Mouse (Mus musculus) liver, adult 2 months (tissue): ENCODE data around the gene Rnf17. TPM values are rescaled to one million over a fixed set of nuclear protein-coding genes. Genes with fewer than 3 reads are reported as not detected.

ENCODE experiments used
- DNase-seq: peaks from one replicate; pipeline ENCODE4 v3.0.0-alpha.2; 2011; ENCODE audit warnings: low read depth, low spot score; ENCODE audit errors: extremely low read depth
- H3K27ac ChIP-seq: fragments of 200-500 bp; replicated peaks from 2 replicates; pipeline ENCODE4 v1.5.1; 2012; ENCODE audit warnings: low read depth, mild to moderate bottlenecking, control low read depth, inconsistent platforms, low read length; ENCODE audit not compliant: insufficient read depth
- H3K27me3 ChIP-seq: fragments of 200-500 bp; 2 replicates; pipeline ENCODE4 v1.6.1; 2012; ENCODE audit warnings: mild to moderate bottlenecking, moderate library complexity, low read length, inconsistent platforms; ENCODE audit not compliant: control insufficient read depth, insufficient read depth
- H3K36me3 ChIP-seq: fragments of 200-500 bp; 2 replicates; pipeline ENCODE4 v1.6.1; 2012; ENCODE audit warnings: low read length, inconsistent platforms; ENCODE audit not compliant: control insufficient read depth, insufficient read depth
- H3K4me1 ChIP-seq: fragments of 200-500 bp; 2 replicates; pipeline ENCODE4 v1.6.1; 2011; ENCODE audit warnings: low read length; ENCODE audit not compliant: control insufficient read depth, insufficient read depth
- H3K4me3 ChIP-seq: fragments of 200-500 bp; 2 replicates; pipeline ENCODE4 v1.5.1; 2011; ENCODE audit warnings: low read depth, mild to moderate bottlenecking, control low read depth, low read length, moderate library complexity; ENCODE audit not compliant: insufficient read depth
- H3K79me2 ChIP-seq: fragments of 200-500 bp; 2 replicates; pipeline ENCODE4 v1.6.1; 2012; ENCODE audit warnings: inconsistent platforms, mild to moderate bottlenecking, low read length, moderate library complexity; ENCODE audit not compliant: control insufficient read depth, insufficient read depth
- H3K9ac ChIP-seq: fragments of 200-500 bp; 2 replicates; pipeline ENCODE4 v1.6.1; 2012; ENCODE audit warnings: low read depth, mild to moderate bottlenecking, control low read depth, inconsistent platforms, low read length
- CTCF ChIP-seq: fragments of 200-500 bp; IDR thresholded peaks from 2 replicates; pipeline ENCODE4 v1.5.1; 2011; ENCODE audit warnings: low read depth, low read length, control low read depth
- POLR2A ChIP-seq: fragments of 200-500 bp; IDR thresholded peaks from 2 replicates; pipeline ENCODE4 v1.6.1; 2011; ENCODE audit warnings: low read length, control low read depth; ENCODE audit not compliant: insufficient read depth; ENCODE audit errors: extremely low read depth
- WGBS: fragments of 180-500 bp; shearing (Covaris S2); methylation state at CpG from one replicate; pipeline ENCODE4 v1.1.7; 2018; 5-methylcytosine and 5-hydroxymethylcytosine counted together
- polyA plus RNA-seq: library from polyadenylated mRNA; depleted of rRNA; stranded (reverse); fragments of >200 nt; gene quantifications from 2 replicates; pipeline ENCODE4 v1.2.3, GENCODE M21; 2012
- total RNA-seq: library from RNA; depleted of rRNA; stranded (reverse); fragments of >200 nt; gene quantifications from 2 replicates; pipeline ENCODE4 v1.2.3, GENCODE M21; 2014

Gene Rnf17
- total and polyA plus RNA-seq, 2 experiments, result 0.18 TPM; not detected in 1

GRCm38 (mm10) chr14:56379336-56379735 lies 23.0 kb upstream of the Rnf17 start:
- WGBS, result 73% methylated on average over 9 of the region's 9 CpGs
- Histone ChIP-seq H3K27ac (no peak overlapping the region), H3K27me3 (no peaks in the 10 kb centered on the region), H3K79me2 (no peaks in the 10 kb centered on the region), H3K36me3 (no peaks in the 10 kb centered on the region), H3K9ac (no peak overlapping the region), H3K4me3 (no peak overlapping the region), H3K4me1 (no peaks in the 10 kb centered on the region)
- no peak for DNase-seq
- TF ChIP-seq CTCF (no peak), POLR2A (no peak)

GRCm38 (mm10) chr14:56382366-56382765 lies 20.0 kb upstream of the Rnf17 start:
- Histone ChIP-seq H3K27ac (no peak overlapping the region), H3K79me2 (no peaks in the 10 kb centered on the region), H3K27me3 (no peaks in the 10 kb centered on the region), H3K9ac (no peak overlapping the region), H3K4me3 (no peak overlapping the region), H3K4me1 (no peaks in the 10 kb centered on the region), H3K36me3 (no peaks in the 10 kb centered on the region)
- WGBS, result 71% methylated on average over 4 of the region's 4 CpGs
- TF ChIP-seq POLR2A, result no peak
- TF ChIP-seq CTCF, result no peak
- no peak for DNase-seq

GRCm38 (mm10) chr14:56390247-56390646 lies 12.1 kb upstream of the Rnf17 start:
- Histone ChIP-seq H3K79me2 (no peaks in the 10 kb centered on the region), H3K4me3 (no peak overlapping the region), H3K27ac (no peak overlapping the region), H3K27me3 (no peaks in the 10 kb centered on the region), H3K36me3 (no peaks in the 10 kb centered on the region), H3K4me1 (0 out of 2 replicates have a peak, but pooled peaks cover 1% of the 10 kb centered on the region), H3K9ac (no peak overlapping the region)
- TF ChIP-seq POLR2A (no peak), CTCF (no peak)
- no peak for DNase-seq
- WGBS, result 70% methylated on average over 3 of the region's 3 CpGs

GRCm38 (mm10) chr14:56393704-56394312 lies 8.6 kb upstream of the Rnf17 start:
- no peak overlapping the region for H3K4me3 ChIP-seq
- no peak for DNase-seq
- no peaks in the 10 kb centered on the region for H3K79me2 ChIP-seq
- WGBS, result 38% methylated on average over 2 of the region's 2 CpGs
- TF ChIP-seq CTCF, result no peak
- TF ChIP-seq POLR2A, result no peak
- H3K27ac ChIP-seq, result no peak overlapping the region
- H3K4me1 ChIP-seq, result 0 out of 2 replicates have a peak, but pooled peaks cover 1% of the 10 kb centered on the region
- H3K36me3 ChIP-seq, result no peaks in the 10 kb centered on the region
- no peaks in the 10 kb centered on the region for H3K27me3 ChIP-seq
- no peak overlapping the region for H3K9ac ChIP-seq

GRCm38 (mm10) chr14:56398001-56398400 lies 4.4 kb upstream of the Rnf17 start:
- no peaks in the 10 kb centered on the region for H3K36me3 ChIP-seq
- no peaks in the 10 kb centered on the region for H3K27me3 ChIP-seq
- H3K27ac ChIP-seq, result no peak overlapping the region
- H3K4me1 ChIP-seq, result no peaks in the 10 kb centered on the region
- H3K4me3 ChIP-seq, result no peak overlapping the region
- TF ChIP-seq POLR2A (no peak), CTCF (peak; percentile 49)
- no peaks in the 10 kb centered on the region for H3K79me2 ChIP-seq
- DNase-seq, result peak; percentile 9
- no peak overlapping the region for H3K9ac ChIP-seq

- no peaks in the 10 kb centered on the region for H3K27me3 ChIP-seq
- H3K4me1 ChIP-seq, result no peaks in the 10 kb centered on the region
- no peak overlapping the region for H3K9ac ChIP-seq
- H3K4me3 ChIP-seq, result no peak overlapping the region
- no peaks in the 10 kb centered on the region for H3K79me2 ChIP-seq
- DNase-seq, result no peak
- TF ChIP-seq POLR2A, result no peak
- no peak overlapping the region for H3K27ac ChIP-seq
- H3K36me3 ChIP-seq, result no peaks in the 10 kb centered on the region
- WGBS, result 92% methylated on average over 2 of the region's 2 CpGs
Observed at GRCm38 (mm10) chr14:56403072-56403375, 643 bp downstream of the Rnf17 start.
